Mouse (Mus musculus) yolk sac, embryonic 10.5 days (tissue): Measurements from ENCODE around the gene Upk3bl.
A peak's percentile ranks its signal among the peaks of the same experiment; 100 is the strongest.
"Not testable (repeated sequence)": the region's sequence is repeated elsewhere in the genome, so short reads cannot be mapped to it uniquely, and the experiment has no call there.

Experiments
- DNase-seq: peaks from one replicate; pipeline ENCODE4 v3.0.0-alpha.2; 2017; ENCODE audit warnings: low spot score

The Upk3bl gene

GRCm38 (mm10) chr5:136045987-136046386, 8.3 kb upstream of the Upk3bl start:
- DNase-seq = peak; percentile 65

- not testable (repeated sequence) for DNase-seq
Observed at GRCm38 (mm10) chr5:136048541-136048940, 5.8 kb upstream of the Upk3bl start.

GRCm38 (mm10) chr5:136049926-136050325, 4.4 kb upstream of the Upk3bl start:
- DNase-seq = no peak

GRCm38 (mm10) chr5:136051231-136052085, 2.8 kb upstream of the Upk3bl start:
- DNase-seq = peak; percentile 60

- no peak for DNase-seq
Observed at GRCm38 (mm10) chr5:136052861-136053655, 1.2 kb upstream of the Upk3bl start.

GRCm38 (mm10) chr5:136056062-136056461, 1.8 kb downstream of the Upk3bl start:
- no peak for DNase-seq

GRCm38 (mm10) chr5:136057085-136057484, 2.8 kb downstream of the Upk3bl start:
- no peak for DNase-seq

- peak; percentile 50 for DNase-seq
Observed at GRCm38 (mm10) chr5:136061567-136061966, 7.3 kb downstream of the Upk3bl start.

GRCm38 (mm10) chr5:136063920-136064319, 9.6 kb downstream of the Upk3bl start:
- no peak for DNase-seq

GRCm38 (mm10) chr5:136066404-136067148, 12.3 kb downstream of the Upk3bl start:
- not testable (repeated sequence) for DNase-seq

- DNase-seq = no peak
Observed at GRCm38 (mm10) chr5:136069411-136069810, 15.1 kb downstream of the Upk3bl start.

- DNase-seq = no peak
Observed at GRCm38 (mm10) chr5:136073051-136073450, 18.8 kb downstream of the Upk3bl start.

GRCm38 (mm10) chr5:136073526-136073925, 19.2 kb downstream of the Upk3bl start:
- no peak for DNase-seq

- no peak for DNase-seq
Observed at GRCm38 (mm10) chr5:136075076-136075475, 20.8 kb downstream of the Upk3bl start.

- no peak for DNase-seq
Observed at GRCm38 (mm10) chr5:136076284-136076683, 22.0 kb downstream of the Upk3bl start.

- DNase-seq = no peak
Observed at GRCm38 (mm10) chr5:136077001-136077550, 22.8 kb downstream of the Upk3bl start.

GRCm38 (mm10) chr5:136078136-136078535, 23.8 kb downstream of the Upk3bl start:
- DNase-seq = no peak

- no peak for DNase-seq
Observed at GRCm38 (mm10) chr5:136082345-136082744, 28.1 kb downstream of the Upk3bl start.

- DNase-seq = peak; percentile 90
Observed at GRCm38 (mm10) chr5:136083669-136084107, 29.4 kb downstream of the Upk3bl start, which contains the start of gene Rasa4. Gene Rasa4 (plus strand): TSS chr5:136083916.

GRCm38 (mm10) chr5:136084144-136084881, 30.0 kb downstream of the Upk3bl start:
- DNase-seq = no peak
